Mouse (Mus musculus): Measurements from ENCODE around the gene Ier5. TPM values are rescaled to one million over a fixed set of nuclear protein-coding genes. Genes with fewer than 3 reads are reported as not detected.

Gene Ier5
- polyA plus RNA-seq, 1 experiment from 2014 or later: 5.0 TPM

GRCm38 (mm10) chr1:155119719-155120118 is 20.3 kb upstream of the Ier5 start:
- WGBS: 62% methylated on average over 1 of the region's 1 CpGs
- no peaks in the 10 kb centered on the region for H3K36me3 ChIP-seq
- H3K4me3 ChIP-seq: no peak overlapping the region
- H3K4me2 ChIP-seq: no peak overlapping the region
- no peak overlapping the region for H3K9ac ChIP-seq
- H3K27me3 ChIP-seq: no peaks in the 10 kb centered on the region
- no peaks in the 10 kb centered on the region for H3K9me3 ChIP-seq (replicated peaks)
- H3K27ac ChIP-seq: no peak overlapping the region
- peaks cover 8% of the 10 kb centered on the region for H3K4me1 ChIP-seq (replicated peaks)
- no peak for ATAC-seq (replicated peaks; ENCODE audit: insufficient number of reproducible peaks, insufficient read depth, low FRiP score, low read depth)

GRCm38 (mm10) chr1:155113946-155114345 is 14.5 kb upstream of the Ier5 start:
- ATAC-seq (replicated peaks; ENCODE audit: insufficient number of reproducible peaks, insufficient read depth, low FRiP score, low read depth): no peak; the same call in 1 of the 2 replicates
- H3K9me3 ChIP-seq (replicated peaks): no peaks in the 10 kb centered on the region
- peaks cover 30% of the 10 kb centered on the region for H3K4me1 ChIP-seq (replicated peaks)
- no peak overlapping the region for H3K4me2 ChIP-seq
- H3K27me3 ChIP-seq: no peaks in the 10 kb centered on the region
- WGBS: 18% methylated on average over 3 of the region's 3 CpGs
- H3K4me3 ChIP-seq: no peak overlapping the region
- H3K36me3 ChIP-seq: no peaks in the 10 kb centered on the region
- H3K27ac ChIP-seq: 0 out of 2 replicates have a peak overlapping the region, but pooled peaks have one; percentile 18
- H3K9ac ChIP-seq: no peak overlapping the region

- Histone ChIP-seq H3K4me3 (no peak overlapping the region), H3K4me2 (no peak overlapping the region), H3K27ac (no peak overlapping the region), H3K4me1 (replicated peaks) (peaks cover 37% of the 10 kb centered on the region), H3K9ac (no peak overlapping the region), H3K36me3 (no peaks in the 10 kb centered on the region), H3K27me3 (no peaks in the 10 kb centered on the region), H3K9me3 (replicated peaks) (no peaks in the 10 kb centered on the region)
- no peak for ATAC-seq (replicated peaks; ENCODE audit: insufficient number of reproducible peaks, insufficient read depth, low FRiP score, low read depth)
- 94% methylated on average over 1 of the region's 1 CpGs for WGBS
These were observed 13.4 kb upstream of the Ier5 start for GRCm38 (mm10) chr1:155112875-155113274.

GRCm38 (mm10) chr1:155112118-155112517 is 12.7 kb upstream of the Ier5 start:
- Histone ChIP-seq H3K36me3 (no peaks in the 10 kb centered on the region), H3K4me2 (no peak overlapping the region), H3K27ac (no peak overlapping the region), H3K9ac (no peak overlapping the region), H3K4me1 (replicated peaks) (peaks cover 37% of the 10 kb centered on the region), H3K4me3 (no peak overlapping the region), H3K9me3 (replicated peaks) (no peaks in the 10 kb centered on the region), H3K27me3 (no peaks in the 10 kb centered on the region)
- ATAC-seq (replicated peaks; ENCODE audit: insufficient number of reproducible peaks, insufficient read depth, low FRiP score, low read depth): peak; percentile 25; the same call in 1 of the 2 replicates
- 48% methylated on average over 4 of the region's 4 CpGs for WGBS

- Histone ChIP-seq H3K4me3 (no peak overlapping the region), H3K4me2 (no peak overlapping the region), H3K9me3 (replicated peaks) (no peaks in the 10 kb centered on the region), H3K4me1 (replicated peaks) (peaks cover 37% of the 10 kb centered on the region), H3K27me3 (no peaks in the 10 kb centered on the region), H3K27ac (no peak overlapping the region), H3K36me3 (no peaks in the 10 kb centered on the region), H3K9ac (no peak overlapping the region)
- WGBS: 48% methylated on average over 6 of the region's 6 CpGs
- no peak for ATAC-seq (replicated peaks; ENCODE audit: insufficient number of reproducible peaks, insufficient read depth, low FRiP score, low read depth)
These were observed 12.1 kb upstream of the Ier5 start for GRCm38 (mm10) chr1:155111491-155111890.

GRCm38 (mm10) chr1:155109387-155110350 is 10.2 kb upstream of the Ier5 start:
- 13% methylated on average over 18 of the region's 18 CpGs for WGBS

GRCm38 (mm10) chr1:155108412-155108811 is 9.0 kb upstream of the Ier5 start:
- Histone ChIP-seq H3K4me2 (peak overlapping the region; percentile 11; the same call in 1 of the 2 replicates), H3K9me3 (replicated peaks) (no peaks in the 10 kb centered on the region), H3K36me3 (no peaks in the 10 kb centered on the region), H3K27me3 (no peaks in the 10 kb centered on the region), H3K27ac (peak overlapping the region; percentile 52; the same call in 1 of the 2 replicates), H3K9ac (no peak overlapping the region), H3K4me3 (no peak overlapping the region), H3K4me1 (replicated peaks) (peaks cover 29% of the 10 kb centered on the region)
- ATAC-seq (replicated peaks; ENCODE audit: insufficient number of reproducible peaks, insufficient read depth, low FRiP score, low read depth): no peak
- WGBS: 35% methylated on average over 4 of the region's 4 CpGs

More at GRCm38 (mm10) chr1:155109387-155110350, 10.2 kb upstream of the Ier5 start:
- no peaks in the 10 kb centered on the region for H3K27me3 ChIP-seq
- H3K36me3 ChIP-seq: no peaks in the 10 kb centered on the region
- peak overlapping the region; percentile 40 for H3K4me2 ChIP-seq
- peak overlapping the region; percentile 67 for H3K27ac ChIP-seq
- no peak overlapping the region for H3K9ac ChIP-seq
- peaks cover 37% of the 10 kb centered on the region for H3K4me1 ChIP-seq (replicated peaks)
- peak overlapping the region; percentile 2; the same call in 1 of the 2 replicates for H3K4me3 ChIP-seq
- H3K9me3 ChIP-seq (replicated peaks): no peaks in the 10 kb centered on the region
- no peak for ATAC-seq (replicated peaks; ENCODE audit: insufficient number of reproducible peaks, insufficient read depth, low FRiP score, low read depth)

GRCm38 (mm10) chr1:155107843-155108242 is 8.4 kb upstream of the Ier5 start:
- Histone ChIP-seq H3K4me1 (replicated peaks) (peaks cover 29% of the 10 kb centered on the region), H3K27ac (no peak overlapping the region), H3K36me3 (no peaks in the 10 kb centered on the region), H3K9ac (no peak overlapping the region), H3K27me3 (no peaks in the 10 kb centered on the region), H3K4me2 (no peak overlapping the region), H3K4me3 (no peak overlapping the region), H3K9me3 (replicated peaks) (no peaks in the 10 kb centered on the region)
- ATAC-seq (replicated peaks; ENCODE audit: insufficient number of reproducible peaks, insufficient read depth, low FRiP score, low read depth): no peak
- 44% methylated on average over 5 of the region's 5 CpGs for WGBS

- Histone ChIP-seq H3K4me2 (no peak overlapping the region), H3K36me3 (no peaks in the 10 kb centered on the region), H3K9ac (no peak overlapping the region), H3K27me3 (no peaks in the 10 kb centered on the region), H3K27ac (no peak overlapping the region), H3K4me1 (replicated peaks) (peaks cover 24% of the 10 kb centered on the region), H3K4me3 (no peak overlapping the region), H3K9me3 (replicated peaks) (no peaks in the 10 kb centered on the region)
- no peak for ATAC-seq (replicated peaks; ENCODE audit: insufficient number of reproducible peaks, insufficient read depth, low FRiP score, low read depth)
- WGBS: 77% methylated on average over 1 of the region's 1 CpGs
These were observed 6.9 kb upstream of the Ier5 start for GRCm38 (mm10) chr1:155106310-155106709.

- Histone ChIP-seq H3K4me2 (no peak overlapping the region), H3K9ac (no peak overlapping the region), H3K27me3 (no peaks in the 10 kb centered on the region), H3K9me3 (replicated peaks) (no peaks in the 10 kb centered on the region), H3K27ac (no peak overlapping the region), H3K4me1 (replicated peaks) (peaks cover 11% of the 10 kb centered on the region), H3K36me3 (no peaks in the 10 kb centered on the region), H3K4me3 (no peak overlapping the region)
- whole genome bisulfite sequencing: 85% methylated on average over 5 of the region's 5 CpGs
- ATAC-seq (replicated peaks; ENCODE audit: insufficient number of reproducible peaks, insufficient read depth, low FRiP score, low read depth): no peak
These were observed 4.6 kb upstream of the Ier5 start for GRCm38 (mm10) chr1:155103991-155104390.

GRCm38 (mm10) chr1:155102631-155103030 is 3.2 kb upstream of the Ier5 start:
- no peaks in the 10 kb centered on the region for H3K9me3 ChIP-seq (replicated peaks)
- H3K36me3 ChIP-seq: no peaks in the 10 kb centered on the region
- no peak overlapping the region for H3K9ac ChIP-seq
- H3K4me3 ChIP-seq: no peak overlapping the region
- no peak overlapping the region for H3K4me2 ChIP-seq
- no peak for ATAC-seq (replicated peaks; ENCODE audit: insufficient number of reproducible peaks, insufficient read depth, low FRiP score, low read depth)
- peaks cover 4% of the 10 kb centered on the region for H3K4me1 ChIP-seq (replicated peaks)
- WGBS: 67% methylated on average over 4 of the region's 4 CpGs
- H3K27me3 ChIP-seq: no peaks in the 10 kb centered on the region
- no peak overlapping the region for H3K27ac ChIP-seq

Measured in heart, embryonic 15.5 days (tissue).